Mouse (Mus musculus) lung, adult 2 months (tissue): Measurements from ENCODE around the gene Fancd2. TPM values are rescaled to one million over a fixed set of nuclear protein-coding genes. Genes with fewer than 3 reads are reported as not detected.

ENCODE experiments used
- DNase-seq: peaks from one replicate; pipeline ENCODE4 v3.0.0; 2022
- H3K4me1 ChIP-seq: fragments of 200-500 bp; 2 replicates; pipeline ENCODE4 v1.6.1; 2011; ENCODE audit warnings: low read length; ENCODE audit not compliant: control insufficient read depth, insufficient read depth
- H3K4me3 ChIP-seq: fragments of 200-500 bp; replicated peaks from 2 replicates; pipeline ENCODE3; 2011; ENCODE audit warnings: low read depth, mild to moderate bottlenecking, control low read depth, low read length; ENCODE audit errors: extremely low read depth
- CTCF ChIP-seq: fragments of 200-500 bp; IDR thresholded peaks from 2 replicates; pipeline ENCODE4 v1.5.1; 2011; ENCODE audit warnings: mild to moderate bottlenecking, low read length, control low read depth; ENCODE audit not compliant: insufficient read depth
- POLR2A ChIP-seq: fragments of 200-500 bp; IDR thresholded peaks from 2 replicates; pipeline ENCODE4 v1.6.1; 2011; ENCODE audit warnings: low read depth, mild to moderate bottlenecking, control low read depth, low read length, borderline replicate concordance; ENCODE audit errors: extremely low read depth
- WGBS: fragments of 180-500 bp; shearing (Covaris S2); methylation state at CpG from one replicate; pipeline ENCODE4 v1.1.7; 2018; 5-methylcytosine and 5-hydroxymethylcytosine counted together
- polyA plus RNA-seq: library from polyadenylated mRNA; depleted of rRNA; stranded (reverse); fragments of >200 nt; gene quantifications from 2 replicates; pipeline ENCODE4 v1.2.3, GENCODE M21; 2012

Gene Fancd2
- polyA plus RNA-seq, 1 experiment, result 1.2 TPM

DNA sequence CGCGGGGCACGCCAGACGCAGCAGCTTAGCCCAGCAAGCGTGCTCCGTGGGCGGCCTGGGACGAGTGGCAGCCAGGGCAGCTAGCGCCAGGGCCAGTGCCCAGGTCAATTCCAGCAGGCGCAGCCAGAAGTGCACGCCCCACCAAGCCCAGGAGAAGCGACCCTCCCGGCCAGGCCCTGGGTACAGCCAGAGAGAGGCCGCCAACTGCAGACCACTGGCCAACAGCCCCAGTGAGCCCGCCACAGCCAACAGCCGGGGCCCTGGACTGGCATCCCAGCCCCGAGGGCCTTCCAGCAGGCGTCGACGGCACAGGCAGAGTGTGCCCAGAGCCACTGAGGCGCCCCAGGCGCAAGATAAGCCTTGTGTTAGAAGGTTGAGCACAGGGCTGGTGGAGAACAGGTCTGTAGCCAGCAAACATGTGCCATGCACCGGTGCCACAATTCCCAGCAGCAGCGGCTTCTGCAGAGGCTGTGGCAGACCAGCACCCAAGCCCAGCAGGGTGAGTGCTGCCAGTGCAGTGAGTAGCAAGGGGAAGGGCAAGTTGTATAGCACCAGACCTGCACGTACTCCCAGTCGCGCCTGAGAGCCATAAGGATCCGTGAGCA lies 36.3 kb upstream of the Fancd2 start:
- no peak for DNase-seq
- WGBS, result 40% methylated on average over 28 of the region's 28 CpGs

DNA sequence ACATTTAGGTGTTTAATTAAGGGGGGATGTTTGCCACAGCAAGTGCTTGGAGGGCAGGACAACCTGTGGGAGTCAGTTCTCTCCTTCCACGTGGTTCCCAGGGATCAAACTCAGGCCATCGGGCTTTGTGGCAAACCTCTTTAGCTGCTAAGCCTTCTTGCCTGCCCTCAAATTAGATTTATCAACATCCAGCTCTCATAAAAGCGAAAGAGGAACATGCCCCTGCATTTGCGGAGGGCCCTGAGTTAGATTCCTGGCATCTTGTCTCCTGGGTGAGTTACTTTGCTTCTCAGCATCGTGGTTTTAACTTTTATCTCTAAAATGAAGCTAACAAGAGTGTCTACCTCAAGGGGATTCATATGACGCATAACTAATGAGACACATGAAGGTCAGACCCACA lies 32.1 kb upstream of the Fancd2 start:
- DNase-seq, result no peak
- 73% methylated on average over 6 of the region's 6 CpGs for WGBS
- TF ChIP-seq POLR2A, result no peak
- no peak for TF ChIP-seq CTCF
- no peak overlapping the region for H3K4me3 ChIP-seq
- H3K4me1 ChIP-seq, result no peaks in the 10 kb centered on the region

More for the DNA sequence above, 36.3 kb upstream of the Fancd2 start:
- Histone ChIP-seq H3K4me1 (no peaks in the 10 kb centered on the region), H3K4me3 (no peak overlapping the region)
- TF ChIP-seq POLR2A (no peak), CTCF (no peak)

DNA sequence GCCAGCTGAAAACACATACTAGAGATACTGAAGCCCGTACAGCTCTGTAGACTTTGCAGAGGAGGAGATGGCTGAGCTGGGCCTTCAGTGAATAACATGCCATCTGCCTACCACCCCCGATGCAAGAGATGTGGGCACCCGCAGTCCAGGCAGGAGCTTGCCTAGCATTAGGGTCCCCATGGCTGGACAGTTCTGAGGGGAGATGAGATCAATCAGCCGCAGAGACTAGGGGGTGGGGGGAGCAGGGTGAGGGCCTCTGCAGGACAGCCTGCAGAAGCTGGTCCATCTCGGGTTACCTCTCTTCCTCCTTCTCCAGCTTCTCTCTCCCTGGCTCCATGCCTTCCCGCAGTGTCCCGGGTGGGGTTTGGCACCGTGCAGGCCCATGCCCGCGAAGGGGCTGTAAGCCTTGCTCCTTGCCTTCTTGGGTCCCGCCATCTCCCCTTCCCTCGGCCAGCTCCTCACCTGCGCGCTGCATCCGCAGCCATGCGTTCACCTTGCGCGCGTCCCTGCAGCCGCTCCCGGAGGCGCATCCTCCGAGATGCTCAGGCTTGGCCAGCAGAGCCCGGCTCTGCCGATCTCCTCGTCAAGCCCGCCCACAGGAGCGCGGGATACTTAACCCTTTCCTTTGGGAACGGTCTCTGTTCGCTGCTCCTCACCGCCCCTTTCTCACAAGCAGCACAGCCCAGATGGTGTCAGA lies 29.9 kb upstream of the Fancd2 start, which contains the start of gene Prrt3:
Gene Prrt3 (minus strand): TSS at position 544 of the 697 bp plus-strand sequence.
- TF ChIP-seq POLR2A (no peak), CTCF (no peak)
- H3K4me1 ChIP-seq, result no peaks in the 10 kb centered on the region
- 7% methylated on average over 32 of the region's 32 CpGs for WGBS
- DNase-seq, result no peak
- no peak within 1 kb of the TSS for H3K4me3 ChIP-seq

DNA sequence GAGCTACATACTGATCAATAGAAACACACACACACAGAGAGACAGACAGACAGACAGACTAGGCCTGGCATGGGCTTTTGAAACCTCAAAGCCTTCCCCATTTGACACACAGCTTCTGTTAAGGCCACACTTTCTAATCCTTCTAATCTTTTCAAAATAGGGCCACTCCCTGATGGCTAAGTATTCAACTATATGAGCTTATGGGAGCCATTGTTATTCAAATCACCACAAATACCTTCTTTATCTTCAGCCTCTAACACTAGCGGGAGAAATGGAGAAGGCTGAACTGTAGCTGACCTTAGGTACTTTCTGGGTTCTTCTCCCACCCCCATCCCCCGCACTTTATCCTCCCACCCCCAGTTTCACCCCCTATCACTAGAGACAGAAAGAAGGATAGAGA lies 28.7 kb upstream of the Fancd2 start:
- no peak for TF ChIP-seq CTCF
- TF ChIP-seq POLR2A, result no peak
- no peak for DNase-seq
- WGBS, result 88% methylated on average over 2 of the region's 2 CpGs
- Histone ChIP-seq H3K4me1 (no peaks in the 10 kb centered on the region), H3K4me3 (no peak overlapping the region)

DNA sequence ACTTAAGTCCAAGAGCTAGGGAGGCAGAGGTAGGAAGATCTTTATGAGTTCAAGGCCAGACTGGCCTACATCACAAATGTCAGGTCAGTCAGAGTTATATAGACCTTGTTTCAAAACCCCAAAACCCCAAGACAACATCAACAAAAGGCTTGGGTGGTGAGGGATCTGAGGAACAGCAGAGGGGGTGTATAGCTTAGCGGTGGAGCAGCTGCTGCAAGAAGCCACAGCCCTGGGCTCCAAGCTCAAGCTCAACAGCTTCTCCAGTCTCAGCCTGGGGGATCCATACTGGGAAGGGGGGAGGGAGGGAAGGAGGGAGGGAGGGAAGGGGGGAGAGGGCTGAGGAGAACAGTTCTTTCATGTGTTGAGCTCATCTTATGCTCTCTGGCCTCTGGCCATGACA lies 25.8 kb upstream of the Fancd2 start:
- Histone ChIP-seq H3K4me3 (no peak overlapping the region), H3K4me1 (no peaks in the 10 kb centered on the region)
- DNase-seq, result no peak
- 95% methylated on average over 1 of the region's 1 CpGs for WGBS
- TF ChIP-seq CTCF (no peak), POLR2A (no peak)

DNA sequence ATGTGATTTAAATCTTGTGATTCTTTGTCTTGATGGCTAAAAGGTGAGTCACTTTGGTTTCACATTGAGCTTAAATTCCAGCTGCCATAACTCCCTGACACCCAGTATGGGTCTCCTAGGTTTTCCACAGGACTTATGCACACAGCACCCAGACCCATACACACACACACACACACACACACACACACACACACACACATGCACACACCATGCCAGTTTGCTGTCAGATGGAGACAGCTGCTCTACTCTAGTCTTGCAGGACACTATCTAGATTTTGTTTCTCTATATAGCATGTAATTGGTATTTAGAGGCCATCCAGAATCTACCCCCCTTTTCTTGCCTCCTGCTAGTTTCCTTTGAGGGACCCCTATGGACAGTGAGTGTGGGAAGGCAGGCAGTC lies 24.4 kb upstream of the Fancd2 start:
- TF ChIP-seq CTCF (no peak), POLR2A (no peak)
- H3K4me1 ChIP-seq, result no peaks in the 10 kb centered on the region
- H3K4me3 ChIP-seq, result no peak overlapping the region
- no peak for DNase-seq

DNA sequence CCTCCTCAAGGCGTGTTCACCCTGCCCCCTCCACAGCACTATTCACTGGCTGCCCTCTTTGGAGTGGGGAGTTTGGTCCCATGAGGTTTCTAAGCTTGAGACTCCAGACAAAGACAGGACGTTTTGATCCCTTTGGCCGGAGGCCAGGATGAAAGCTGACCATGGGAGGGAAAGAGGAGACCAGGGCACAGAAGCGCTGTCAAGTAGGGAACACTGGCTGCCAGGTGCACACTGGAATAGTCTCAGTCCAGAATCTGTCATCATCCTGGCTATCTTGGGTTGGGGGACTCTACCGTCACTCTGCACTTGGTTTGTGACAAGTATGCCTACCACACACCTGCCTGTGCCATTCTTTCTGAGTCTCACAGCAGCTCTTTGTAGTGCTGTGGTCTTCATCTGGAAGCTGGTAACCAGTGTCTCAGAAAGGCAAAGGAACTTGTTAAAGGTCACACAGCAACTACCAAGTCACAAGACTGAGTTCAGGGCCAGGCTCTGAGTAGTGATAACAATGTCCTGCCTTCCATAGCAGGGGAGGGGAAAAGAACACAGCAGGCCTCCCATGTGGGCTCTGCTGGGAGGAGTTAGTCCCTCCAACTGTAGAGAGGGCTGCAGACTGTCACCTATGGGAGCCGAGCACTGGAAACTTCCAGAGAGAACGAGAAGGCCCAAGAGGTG lies 23.1 kb upstream of the Fancd2 start:
- TF ChIP-seq POLR2A (no peak), CTCF (no peak)
- DNase-seq, result no peak
- no peaks in the 10 kb centered on the region for H3K4me1 ChIP-seq
- H3K4me3 ChIP-seq, result no peak overlapping the region
- WGBS, result 53% methylated on average over 7 of the region's 7 CpGs

DNA sequence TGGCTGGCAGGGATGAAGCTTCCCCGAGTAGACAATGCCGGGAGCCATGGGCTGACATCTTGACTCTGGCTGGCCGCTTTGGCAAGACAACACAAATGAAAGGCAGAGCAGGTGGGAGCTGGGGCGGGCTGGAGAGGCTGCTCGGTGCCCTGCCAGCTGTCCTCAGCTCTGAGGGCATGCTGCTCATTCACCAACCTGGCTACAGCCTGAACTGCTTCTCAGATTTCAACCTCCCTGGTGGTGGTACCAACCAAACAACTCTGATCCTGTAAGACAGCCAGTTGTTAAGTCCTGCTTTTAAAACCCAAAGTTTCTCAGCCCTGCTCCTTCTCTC lies 22.6 kb upstream of the Fancd2 start:
- TF ChIP-seq CTCF (no peak), POLR2A (no peak)
- no peaks in the 10 kb centered on the region for H3K4me1 ChIP-seq
- H3K4me3 ChIP-seq, result no peak overlapping the region
- DNase-seq, result no peak
- 39% methylated on average over 5 of the region's 5 CpGs for WGBS

DNA sequence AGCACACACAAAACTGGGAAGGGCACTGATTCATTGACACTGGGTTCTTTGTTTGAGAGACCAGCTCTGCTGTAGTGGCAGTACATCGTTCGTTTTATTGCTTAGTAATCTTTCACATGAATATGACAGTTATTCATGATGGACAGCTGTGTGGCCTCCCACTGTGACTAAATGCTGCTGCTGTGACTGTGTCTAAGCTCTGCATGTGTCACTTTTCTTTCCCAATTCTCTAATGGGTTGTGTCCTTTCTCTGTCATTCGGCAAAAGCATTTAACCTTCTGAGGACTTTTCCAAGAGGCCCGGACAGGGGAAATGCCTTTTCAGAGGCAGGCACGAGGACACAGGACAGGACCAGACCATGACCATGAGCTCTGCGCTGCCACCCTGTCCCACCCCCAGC lies 17.5 kb upstream of the Fancd2 start:
- no peak for TF ChIP-seq POLR2A
- TF ChIP-seq CTCF, result no peak
- WGBS, result 90% methylated on average over 6 of the region's 6 CpGs
- no peak for DNase-seq
- no peak overlapping the region for H3K4me3 ChIP-seq
- H3K4me1 ChIP-seq, result no peaks in the 10 kb centered on the region

DNA sequence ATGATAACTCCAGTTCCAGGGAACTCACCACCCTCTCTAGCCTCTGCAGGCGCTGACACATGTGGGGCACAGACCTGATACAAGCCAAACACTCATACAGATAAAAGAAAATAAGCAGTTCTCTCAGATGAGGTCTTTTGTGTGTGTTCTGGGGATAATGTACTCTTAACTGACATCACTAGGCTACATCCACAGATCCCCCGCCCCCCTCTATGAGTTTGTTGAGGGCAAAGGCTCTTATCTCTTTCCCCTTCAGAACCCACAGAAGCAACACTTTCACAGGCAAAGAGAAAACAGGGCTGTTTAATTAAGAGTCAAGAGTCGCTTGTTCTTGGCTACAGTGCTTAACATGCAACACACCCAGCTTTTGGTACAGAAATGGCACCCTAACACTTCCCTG lies 16.9 kb upstream of the Fancd2 start:
- H3K4me3 ChIP-seq, result no peak overlapping the region
- DNase-seq, result no peak
- no peak for TF ChIP-seq CTCF
- no peak for TF ChIP-seq POLR2A
- WGBS, result 95% methylated on average over 3 of the region's 3 CpGs
- no peaks in the 10 kb centered on the region for H3K4me1 ChIP-seq

DNA sequence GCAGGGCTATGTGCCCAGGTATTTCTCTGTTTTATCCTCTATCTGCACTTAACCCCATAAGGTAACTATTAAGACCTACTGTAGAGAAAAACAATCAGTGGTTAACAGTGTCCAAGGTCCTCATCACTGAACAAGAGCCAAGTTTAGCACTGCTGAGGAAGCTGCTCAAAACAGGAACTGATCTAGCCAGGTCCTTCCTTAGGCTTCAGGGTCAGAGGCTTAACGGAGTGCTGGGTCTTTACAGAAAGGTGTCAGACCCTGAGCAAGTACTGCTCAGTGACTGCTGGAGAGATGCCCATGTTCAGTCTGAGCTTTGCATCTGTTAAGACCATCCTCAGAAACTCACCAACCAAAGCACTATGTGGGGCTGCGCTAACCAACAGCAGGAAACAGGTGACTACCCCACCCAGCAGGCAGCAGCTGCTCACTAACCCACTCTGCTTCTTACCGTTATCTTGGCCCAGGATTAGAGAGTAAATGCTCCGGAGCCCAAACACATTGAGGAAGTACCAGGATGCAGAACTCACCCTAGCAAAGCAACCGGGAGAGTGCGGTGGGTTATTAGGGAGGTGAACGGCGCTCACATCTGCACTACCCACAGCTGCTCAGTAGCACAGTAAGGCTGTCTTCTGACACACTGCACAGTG lies 13.9 kb upstream of the Fancd2 start:
- no peak for DNase-seq
- no peaks in the 10 kb centered on the region for H3K4me1 ChIP-seq
- no peak overlapping the region for H3K4me3 ChIP-seq
- TF ChIP-seq POLR2A, result no peak
- TF ChIP-seq CTCF, result no peak
- WGBS, result 66% methylated on average over 8 of the region's 8 CpGs
